Mouse (Mus musculus) heart, embryonic 15.5 days (tissue): ENCODE data around the gene Parp6. TPM values are rescaled to one million over a fixed set of nuclear protein-coding genes. Genes with fewer than 3 reads are reported as not detected.

ENCODE experiments used
- ATAC-seq: fragments of 200-750 bp; cut with Nextera tagmentation; replicated peaks from 2 replicates; pipeline ENCODE4 v1.8.0; 2017; ENCODE audit warnings: low read depth, moderate TSS enrichment; ENCODE audit not compliant: insufficient number of reproducible peaks, insufficient read depth, low FRiP score
- H3K27ac ChIP-seq: fragments of 300-500 bp; sonication (generic); 2 replicates; pipeline ENCODE4 v1.5.1; 2015; ENCODE audit warnings: mild to moderate bottlenecking, inconsistent platforms
- H3K27me3 ChIP-seq: fragments of 300-500 bp; sonication (generic); 2 replicates; pipeline ENCODE4 v1.6.1; 2015; ENCODE audit warnings: inconsistent platforms
- H3K36me3 ChIP-seq: fragments of 300-500 bp; sonication (generic); 2 replicates; pipeline ENCODE4 v1.6.1; 2015; ENCODE audit warnings: mild to moderate bottlenecking, inconsistent platforms
- H3K4me1 ChIP-seq: fragments of 300-500 bp; sonication (generic); replicated peaks from 2 replicates; pipeline ENCODE4 v1.6.1; 2015; ENCODE audit warnings: inconsistent platforms
- H3K4me2 ChIP-seq: fragments of 300-500 bp; sonication (generic); 2 replicates; pipeline ENCODE4 v1.6.1; 2015; ENCODE audit warnings: inconsistent platforms, mild to moderate bottlenecking, moderate library complexity
- H3K4me3 ChIP-seq: fragments of 300-500 bp; sonication (generic); 2 replicates; pipeline ENCODE4 v1.5.1; 2015; ENCODE audit warnings: mild to moderate bottlenecking, inconsistent platforms
- H3K9ac ChIP-seq: fragments of 300-500 bp; sonication (generic); 2 replicates; pipeline ENCODE4 v1.6.1; 2015; ENCODE audit warnings: mild to moderate bottlenecking, inconsistent platforms
- H3K9me3 ChIP-seq: fragments of 300-500 bp; sonication (generic); replicated peaks from 2 replicates; pipeline ENCODE4 v1.6.1; 2016; ENCODE audit warnings: inconsistent platforms
- WGBS: fragments of 180-500 bp; shearing (Covaris S2); methylation state at CpG from one replicate; pipeline ENCODE4 v1.1.7; 2015; ENCODE audit warnings: mixed read lengths; 5-methylcytosine and 5-hydroxymethylcytosine counted together
- polyA plus RNA-seq: library from polyadenylated mRNA; unstranded; fragments of >200 nt; fragmentation: Nextera tagmentation; extraction: Ambion mirVana; gene quantifications from 2 replicates; pipeline ENCODE4 v1.2.1, GENCODE M21; 2015

Parp6 gene
- polyA plus RNA-seq, 1 experiment from 2014 or later, result 14.0 TPM

- WGBS, result under 1% methylated on average over 65 of the region's 65 CpGs
- peak overlapping the region; percentile 65 for H3K4me2 ChIP-seq
- H3K27me3 ChIP-seq, result no peaks in the 10 kb centered on the region
- H3K36me3 ChIP-seq, result no peaks in the 10 kb centered on the region
- H3K4me1 ChIP-seq, result peaks cover 45% of the 10 kb centered on the region
- no peaks in the 10 kb centered on the region for H3K9me3 ChIP-seq
- peak overlapping the region; percentile 99 for H3K27ac ChIP-seq
- ATAC-seq, result peak; percentile 24
- H3K9ac ChIP-seq, result peak overlapping the region; percentile 90
- H3K4me3 ChIP-seq, result peak overlapping the region; percentile 91
These were observed 39.8 kb downstream of the Parp6 start for GRCm38 (mm10) chr9:59656635-59657617.

- Histone ChIP-seq H3K9me3 (no peaks in the 10 kb centered on the region), H3K27ac (peak overlapping the region; percentile 99), H3K9ac (peak overlapping the region; percentile 90), H3K4me1 (peaks cover 57% of the 10 kb centered on the region), H3K36me3 (0 out of 2 replicates have a peak, but pooled peaks cover under 1% of the 10 kb centered on the region), H3K4me2 (peak overlapping the region; percentile 65), H3K4me3 (peak overlapping the region; percentile 91), H3K27me3 (no peaks in the 10 kb centered on the region)
- 5% methylated on average over 4 of the region's 4 CpGs for WGBS
- ATAC-seq, result no peak
These were observed 41.1 kb downstream of the Parp6 start for GRCm38 (mm10) chr9:59658146-59658545.

GRCm38 (mm10) chr9:59659036-59660026 is 42.2 kb downstream of the Parp6 start:
- WGBS, result 21% methylated on average over 14 of the region's 14 CpGs
- H3K4me3 ChIP-seq, result peak overlapping the region; percentile 91
- H3K27me3 ChIP-seq, result no peaks in the 10 kb centered on the region
- H3K4me2 ChIP-seq, result peak overlapping the region; percentile 65
- H3K4me1 ChIP-seq, result peaks cover 69% of the 10 kb centered on the region
- H3K9me3 ChIP-seq, result no peaks in the 10 kb centered on the region
- ATAC-seq, result no peak; the same call in 1 of the 2 replicates
- H3K36me3 ChIP-seq, result peaks cover 11% of the 10 kb centered on the region; the same call in 1 of the 2 replicates
- H3K27ac ChIP-seq, result peak overlapping the region; percentile 99
- peak overlapping the region; percentile 90 for H3K9ac ChIP-seq

- Histone ChIP-seq H3K27me3 (no peaks in the 10 kb centered on the region), H3K4me2 (peak overlapping the region; percentile 65), H3K9me3 (no peaks in the 10 kb centered on the region), H3K4me3 (peak overlapping the region; percentile 91), H3K27ac (peak overlapping the region; percentile 99), H3K36me3 (peaks cover 15% of the 10 kb centered on the region), H3K4me1 (peaks cover 78% of the 10 kb centered on the region), H3K9ac (peak overlapping the region; percentile 38)
- ATAC-seq, result no peak
- WGBS, result 37% methylated on average over 10 of the region's 10 CpGs
These were observed 43.3 kb downstream of the Parp6 start for GRCm38 (mm10) chr9:59660421-59660820.

GRCm38 (mm10) chr9:59661298-59661975 is 44.4 kb downstream of the Parp6 start:
- H3K36me3 ChIP-seq, result peaks cover 26% of the 10 kb centered on the region
- H3K4me2 ChIP-seq, result peak overlapping the region; percentile 65

GRCm38 (mm10) chr9:59663226-59663625 is 46.1 kb downstream of the Parp6 start:
- peak overlapping the region; percentile 99 for H3K27ac ChIP-seq

More at GRCm38 (mm10) chr9:59661298-59661975, 44.4 kb downstream of the Parp6 start:
- peak overlapping the region; percentile 99 for H3K27ac ChIP-seq
- H3K4me1 ChIP-seq, result peaks cover 82% of the 10 kb centered on the region
- H3K27me3 ChIP-seq, result no peaks in the 10 kb centered on the region
- no peaks in the 10 kb centered on the region for H3K9me3 ChIP-seq
- ATAC-seq, result 0 out of 2 replicates have a peak, but pooled peaks have one; percentile 8
- 31% methylated on average over 6 of the region's 6 CpGs for WGBS
- peak overlapping the region; percentile 91 for H3K4me3 ChIP-seq
- peak overlapping the region; percentile 25 for H3K9ac ChIP-seq

GRCm38 (mm10) chr9:59663957-59664356 is 46.9 kb downstream of the Parp6 start:
- 0 out of 2 replicates have a peak overlapping the region, but pooled peaks have one; percentile 27 for H3K9ac ChIP-seq
- ATAC-seq, result no peak
- H3K27ac ChIP-seq, result peak overlapping the region; percentile 99
- H3K27me3 ChIP-seq, result no peaks in the 10 kb centered on the region
- no peaks in the 10 kb centered on the region for H3K9me3 ChIP-seq
- 45% methylated on average over 3 of the region's 3 CpGs for WGBS
- peaks cover 49% of the 10 kb centered on the region for H3K36me3 ChIP-seq
- no peak overlapping the region for H3K4me3 ChIP-seq
- 0 out of 2 replicates have a peak overlapping the region, but pooled peaks have one; percentile 21 for H3K4me2 ChIP-seq
- H3K4me1 ChIP-seq, result peaks cover 88% of the 10 kb centered on the region

More at GRCm38 (mm10) chr9:59663226-59663625, 46.1 kb downstream of the Parp6 start:
- no peak overlapping the region for H3K4me3 ChIP-seq
- ATAC-seq, result no peak
- peaks cover 42% of the 10 kb centered on the region for H3K36me3 ChIP-seq
- peak overlapping the region; percentile 21 for H3K4me2 ChIP-seq
- H3K4me1 ChIP-seq, result peaks cover 93% of the 10 kb centered on the region
- no peaks in the 10 kb centered on the region for H3K27me3 ChIP-seq
- 65% methylated on average over 7 of the region's 7 CpGs for WGBS
- no peaks in the 10 kb centered on the region for H3K9me3 ChIP-seq
- H3K9ac ChIP-seq, result no peak overlapping the region

- no peak overlapping the region for H3K9ac ChIP-seq
- H3K27me3 ChIP-seq, result no peaks in the 10 kb centered on the region
- peak overlapping the region; percentile 99 for H3K27ac ChIP-seq
- no peak for ATAC-seq
- H3K4me1 ChIP-seq, result peaks cover 81% of the 10 kb centered on the region
- H3K9me3 ChIP-seq, result no peaks in the 10 kb centered on the region
- H3K36me3 ChIP-seq, result peaks cover 57% of the 10 kb centered on the region
- H3K4me3 ChIP-seq, result no peak overlapping the region
- 75% methylated on average over 4 of the region's 4 CpGs for WGBS
- no peak overlapping the region for H3K4me2 ChIP-seq
These were observed 47.7 kb downstream of the Parp6 start for GRCm38 (mm10) chr9:59664664-59665256.

GRCm38 (mm10) chr9:59666016-59666415 is 48.9 kb downstream of the Parp6 start:
- no peaks in the 10 kb centered on the region for H3K27me3 ChIP-seq
- H3K27ac ChIP-seq, result peak overlapping the region; percentile 77
- H3K9me3 ChIP-seq, result no peaks in the 10 kb centered on the region
- H3K4me1 ChIP-seq, result peaks cover 71% of the 10 kb centered on the region
- no peak for ATAC-seq
- H3K9ac ChIP-seq, result no peak overlapping the region
- peaks cover 69% of the 10 kb centered on the region for H3K36me3 ChIP-seq
- H3K4me3 ChIP-seq, result no peak overlapping the region
- 82% methylated on average over 8 of the region's 8 CpGs for WGBS
- no peak overlapping the region for H3K4me2 ChIP-seq

GRCm38 (mm10) chr9:59666813-59667212 is 49.7 kb downstream of the Parp6 start:
- Histone ChIP-seq H3K4me2 (no peak overlapping the region; the same call in 1 of the 2 replicates), H3K36me3 (peaks cover 77% of the 10 kb centered on the region)
- no peak for ATAC-seq

More at GRCm38 (mm10) chr9:59666813-59667212, 49.7 kb downstream of the Parp6 start:
- no peak overlapping the region for H3K9ac ChIP-seq
- peak overlapping the region; percentile 77 for H3K27ac ChIP-seq
- H3K27me3 ChIP-seq, result no peaks in the 10 kb centered on the region
- 53% methylated on average over 1 of the region's 1 CpGs for WGBS
- H3K4me3 ChIP-seq, result no peak overlapping the region
- H3K4me1 ChIP-seq, result peaks cover 71% of the 10 kb centered on the region
- no peaks in the 10 kb centered on the region for H3K9me3 ChIP-seq
